ENCODE assay signal across 18 mouse cellular contexts in genomic region chr13:72636331-72636851, GRCm38 (mm10). TPM values are rescaled to one million over a fixed set of nuclear protein-coding genes. Genes with fewer than 3 reads are reported as not detected.
A peak's percentile ranks its signal among the peaks of the same experiment; 100 is the strongest.
DNase-seq lines count a peak whose midpoint lies in the region; ATAC-seq and TF ChIP-seq lines count a peak whose summit lies in the region.
"Had no signal": no experiment of that assay in that cellular context is flagged by ENCODE, and none has a peak within 500 bp of the region (broad histone marks: within the 10 kb centered on the region; RNA-seq: fewer than 3 reads in every experiment).

No protein-coding gene starts in this region.

- no peak for TF ChIP-seq CTCF in lung, adult 2 months (IDR thresholded peaks at IDR 0.05; ENCODE audit: insufficient read depth, low read length)

- 2% methylated on average over 20 of the region's 20 CpGs for WGBS in lung, adult 2 months
- WGBS in embryonic facial prominence, embryonic 11.5 days = under 1% methylated on average over 20 of the region's 20 CpGs
- 5% methylated on average over 20 of the region's 20 CpGs for WGBS in neural tube, embryonic 15.5 days
- under 1% methylated on average over 20 of the region's 20 CpGs for WGBS in forebrain, embryonic 15.5 days

- peaks cover 3% of the 10 kb centered on the region; the same call in 1 of the 2 replicates for H3K4me1 ChIP-seq in lung, adult 2 months (ENCODE audit: control insufficient read depth, insufficient read depth, low read length)
- H3K4me1 ChIP-seq in embryonic facial prominence, embryonic 11.5 days (ENCODE audit: control insufficient read depth, insufficient read depth, low read length) = peaks cover 6% of the 10 kb centered on the region; the same call in 1 of the 2 replicates
- H3K4me1 ChIP-seq in neural tube, embryonic 15.5 days = peaks cover 29% of the 10 kb centered on the region
- H3K4me1 ChIP-seq in forebrain, embryonic 15.5 days = peaks cover 20% of the 10 kb centered on the region

- H3K27ac ChIP-seq in embryonic facial prominence, embryonic 11.5 days (replicated peaks; ENCODE audit: low read depth, low read length) = no peak overlapping the region
- H3K27ac ChIP-seq in neural tube, embryonic 15.5 days (replicated peaks) = no peak overlapping the region
- no peak overlapping the region for H3K27ac ChIP-seq in forebrain, embryonic 15.5 days (replicated peaks)

- peaks cover 67% of the 10 kb centered on the region for H3K27me3 ChIP-seq in embryonic facial prominence, embryonic 11.5 days (ENCODE audit: control insufficient read depth, insufficient read depth, low read length)
- H3K27me3 ChIP-seq in neural tube, embryonic 15.5 days (replicated peaks) = peaks cover 85% of the 10 kb centered on the region
- peaks cover 94% of the 10 kb centered on the region for H3K27me3 ChIP-seq in forebrain, embryonic 15.5 days
- H3K27me3 ChIP-seq: Patski had no signal

- H3K9me3 ChIP-seq in embryonic facial prominence, embryonic 11.5 days (replicated peaks; ENCODE audit: control insufficient read depth, low read length) = no peaks in the 10 kb centered on the region
- no peaks in the 10 kb centered on the region for H3K9me3 ChIP-seq in neural tube, embryonic 15.5 days (replicated peaks)
- H3K9me3 ChIP-seq in forebrain, embryonic 15.5 days = no peaks in the 10 kb centered on the region

- H3K4me3 ChIP-seq in lung, adult 2 months (replicated peaks; ENCODE audit: extremely low read depth, low read depth, low read length) = no peak overlapping the region
- no peak overlapping the region for H3K4me3 ChIP-seq in embryonic facial prominence, embryonic 11.5 days (ENCODE audit: low read depth, low read length)
- no peak overlapping the region for H3K4me3 ChIP-seq in neural tube, embryonic 15.5 days (replicated peaks)
- H3K4me3 ChIP-seq in forebrain, embryonic 15.5 days = no peak overlapping the region
- H3K4me3 ChIP-seq: erythroblast, embryonic 14.5 days had no signal

- H3K4me2 ChIP-seq in embryonic facial prominence, embryonic 11.5 days (ENCODE audit: low read depth, low read length) = no peak overlapping the region
- peak overlapping the region; percentile 20 for H3K4me2 ChIP-seq in neural tube, embryonic 15.5 days
- no peak overlapping the region for H3K4me2 ChIP-seq in forebrain, embryonic 15.5 days (replicated peaks)

- peak; percentile 50 for DNase-seq in lung, adult 2 months
- no peak for DNase-seq in lung, postnatal 25 days (ENCODE audit: low spot score)
- DNase-seq in embryonic facial prominence, embryonic 11.5 days (ENCODE audit: low spot score) = peak; percentile 43
- peak; percentile 35 for DNase-seq in mesoderm, embryonic 11.5 days (ENCODE audit: low read depth, low spot score)
- no peak for DNase-seq in spleen, postnatal 10 days (ENCODE audit: low spot score in 2 of 2)
- no peak for DNase-seq in spleen, postnatal 4 days (ENCODE audit: low spot score in 2 of 2)
- DNase-seq: adrenal gland, postnatal 25 days; B cell, adult 2 months; cerebellum, adult 9-10 months; gastrocnemius, postnatal 10 days; heart, postnatal 14 days; kidney, postnatal 14 days; thymus, postnatal 4 days had no signal

- no peak for TF ChIP-seq POLR2A in lung, adult 2 months (IDR thresholded peaks at IDR 0.05; ENCODE audit: borderline replicate concordance, extremely low read depth, low read depth, low read length)

- no peaks in the 10 kb centered on the region for H3K36me3 ChIP-seq in embryonic facial prominence, embryonic 11.5 days (replicated peaks; ENCODE audit: control insufficient read depth, insufficient read depth, low read depth, low read length)
- H3K36me3 ChIP-seq in neural tube, embryonic 15.5 days = no peaks in the 10 kb centered on the region
- no peaks in the 10 kb centered on the region for H3K36me3 ChIP-seq in forebrain, embryonic 15.5 days

- no peak overlapping the region for H3K9ac ChIP-seq in embryonic facial prominence, embryonic 11.5 days (replicated peaks; ENCODE audit: low read length)
- no peak overlapping the region for H3K9ac ChIP-seq in neural tube, embryonic 15.5 days (replicated peaks)
- H3K9ac ChIP-seq in forebrain, embryonic 15.5 days (replicated peaks) = no peak overlapping the region

- no peak for ATAC-seq in embryonic facial prominence, embryonic 11.5 days (replicated peaks; ENCODE audit: insufficient number of reproducible peaks, low FRiP score, low TSS enrichment, low read depth)
- ATAC-seq in neural tube, embryonic 15.5 days (ENCODE audit: low FRiP score) = no peak
- ATAC-seq in forebrain, embryonic 15.5 days (replicated peaks) = no peak
- ATAC-seq: Patski had no signal

RNA-seq across cellular contexts. Expression of gene Irx2, which starts 7.8 kb away (rescaled TPM):
- 62.3 and 147 TPM in 2 replicates for polyA plus RNA-seq in lung, adult 2 months (2012; rRNA removed)
- 8.8 and 9.6 TPM in 2 replicates for polyA plus RNA-seq in embryonic facial prominence, embryonic 11.5 days (2014; fragmentation: Nextera tagmentation; extraction: Ambion mirVana)
- 8.1 and 11.4 TPM in 2 replicates for polyA plus RNA-seq in neural tube, embryonic 15.5 days (2015; fragmentation: Nextera tagmentation; extraction: Ambion mirVana)
- polyA plus RNA-seq in forebrain, embryonic 15.5 days (2015; fragmentation: Nextera tagmentation; extraction: Ambion mirVana) = 0.90 and 1.4 TPM in 2 replicates
- polyA plus RNA-seq: erythroblast, embryonic 14.5 days; liver, embryonic 16.5 days had no signal

Comparison
In these comparisons a context has a peak if more than half of its experiments do, and no peak if none do; other contexts are left out.
1. DNase-seq: peak in lung, adult 2 months (single experiment), embryonic facial prominence, embryonic 11.5 days (single experiment) and mesoderm, embryonic 11.5 days (single experiment); none in lung, postnatal 25 days (single experiment), spleen, postnatal 10 days (0 of 2) and spleen, postnatal 4 days (0 of 2).